Mouse (Mus musculus): ENCODE results near the gene Gpatch4.

- TF ChIP-seq CTCF (IDR thresholded peaks at IDR 0.05; ENCODE audit: low read depth): no peak
- TF ChIP-seq EP300 (IDR thresholded peaks at IDR 0.05; ENCODE audit: low read depth): no peak
Measured at GRCm38 (mm10) chr3:88081345-88082223, 38.7 kb downstream of the Gpatch4 start, which contains the start of gene Iqgap3.

Data from liver, postnatal 0 days (tissue).